Mouse (Mus musculus) effector memory CD4-positive, alpha-beta T cell, adult 7 months (primary cell): ENCODE measurements around the gene Ube2h. TPM values are rescaled to one million over a fixed set of nuclear protein-coding genes. Genes with fewer than 3 reads are reported as not detected.

Source experiments
- polyA plus RNA-seq: library from polyadenylated mRNA; unstranded; fragments of 100-300 nt; shearing (Covaris generic); gene quantifications from one replicate; pipeline ENCODE4 v1.2.1, GENCODE M21; 2017

Gene Ube2h
- polyA plus RNA-seq, result 99.0 TPM

GRCm38 (mm10) chr6:30304399-30304917, at the start of gene Ube2h:
Gene Ube2h (minus strand): TSS chr6:30304539.

Other genes starting within 250 kb of the Ube2h start
- gene Zc3hc1, start 86.5 kb upstream of the Ube2h start, polyA plus RNA-seq, result 46.2 TPM
- gene Klhdc10, start 97.3 kb upstream of the Ube2h start, polyA plus RNA-seq, result 18.4 TPM
- 43.2 TPM for gene Tmem209, start 205.2 kb upstream of the Ube2h start, polyA plus RNA-seq
- gene Ssmem1, start 205.3 kb upstream of the Ube2h start, polyA plus RNA-seq, result not detected
- gene Cpa2, start 237.0 kb upstream of the Ube2h start, polyA plus RNA-seq, result not detected